In genomic region chr4:32569995-32570938, GRCm38 (mm10) we compare ENCODE assay signal across 8 mouse cellular contexts. TPM values are rescaled to one million over a fixed set of nuclear protein-coding genes. Genes with fewer than 3 reads are reported as not detected.
DNase-seq lines count a peak whose midpoint lies in the region; ATAC-seq and TF ChIP-seq lines count a peak whose summit lies in the region.

No protein-coding gene starts in this region.

- peak; percentile 15 for TF ChIP-seq CTCF in ES-Bruce4 (IDR thresholded peaks at IDR 0.05; ENCODE audit: low read depth, low read length)

- no peak for TF ChIP-seq POLR2A in ES-Bruce4 (IDR thresholded peaks at IDR 0.05; ENCODE audit: insufficient read depth, low read length)

- DNase-seq in frontal cortex, postnatal 10 days (ENCODE audit: low spot score in 2 of 2), result peak; percentile 33 to 43
- no peak for DNase-seq in frontal cortex, postnatal 14 days (ENCODE audit: low spot score in 2 of 2)
- DNase-seq in kidney, adult 9 months, result peak; percentile 47
- peak; percentile 27 for DNase-seq in lung, postnatal 14 days
- no peak for DNase-seq in spleen, adult 18-20 months

- no peak overlapping the region for H3K9ac ChIP-seq in ES-Bruce4 (ENCODE audit: low read depth, poor library complexity, severe bottlenecking)
- no peak overlapping the region for H3K9ac ChIP-seq in embryonic facial prominence, embryonic 12.5 days
- H3K9ac ChIP-seq in stomach, embryonic 14.5 days (replicated peaks; ENCODE audit: low read depth, low read length), result no peak overlapping the region

- WGBS in embryonic facial prominence, embryonic 12.5 days, result 59% methylated on average over 17 of the region's 17 CpGs
- 40% methylated on average over 17 of the region's 17 CpGs for WGBS in stomach, embryonic 14.5 days

- TF ChIP-seq EP300 in ES-Bruce4 (IDR thresholded peaks at IDR 0.05; ENCODE audit: insufficient read depth, low read depth, low read length), result no peak

- no peaks in the 10 kb centered on the region for H3K27me3 ChIP-seq in ES-Bruce4 (ENCODE audit: control insufficient read depth, insufficient read depth, low read length, poor library complexity, severe bottlenecking)
- no peaks in the 10 kb centered on the region for H3K27me3 ChIP-seq in embryonic facial prominence, embryonic 12.5 days
- H3K27me3 ChIP-seq in stomach, embryonic 14.5 days (ENCODE audit: control insufficient read depth, insufficient read depth, low read length), result no peaks in the 10 kb centered on the region

- no peak overlapping the region for H3K4me2 ChIP-seq in embryonic facial prominence, embryonic 12.5 days (replicated peaks)
- no peak overlapping the region for H3K4me2 ChIP-seq in stomach, embryonic 14.5 days (replicated peaks; ENCODE audit: low read depth, low read length)

- no peaks in the 10 kb centered on the region for H3K9me3 ChIP-seq in ES-Bruce4 (replicated peaks; ENCODE audit: control insufficient read depth, insufficient read depth, low read length, poor library complexity, severe bottlenecking)
- H3K9me3 ChIP-seq in embryonic facial prominence, embryonic 12.5 days, result no peaks in the 10 kb centered on the region
- H3K9me3 ChIP-seq in stomach, embryonic 14.5 days (ENCODE audit: control insufficient read depth, low read depth, low read length), result no peaks in the 10 kb centered on the region

- no peak overlapping the region for H3K27ac ChIP-seq in ES-Bruce4 (ENCODE audit: insufficient read depth, low read length)
- 0 out of 2 replicates have a peak overlapping the region, but pooled peaks have one; percentile 17 for H3K27ac ChIP-seq in embryonic facial prominence, embryonic 12.5 days
- no peak overlapping the region for H3K27ac ChIP-seq in stomach, embryonic 14.5 days (ENCODE audit: low read length)

- no peaks in the 10 kb centered on the region for H3K36me3 ChIP-seq in ES-Bruce4 (ENCODE audit: control insufficient read depth, insufficient read depth, low read length, poor library complexity, severe bottlenecking)
- no peaks in the 10 kb centered on the region for H3K36me3 ChIP-seq in embryonic facial prominence, embryonic 12.5 days
- no peaks in the 10 kb centered on the region for H3K36me3 ChIP-seq in stomach, embryonic 14.5 days (ENCODE audit: control insufficient read depth, insufficient read depth, low read length)

- no peak overlapping the region for H3K4me3 ChIP-seq in ES-Bruce4 (ENCODE audit: low read depth, low read length)
- H3K4me3 ChIP-seq in embryonic facial prominence, embryonic 12.5 days, result no peak overlapping the region
- no peak overlapping the region for H3K4me3 ChIP-seq in stomach, embryonic 14.5 days (ENCODE audit: low read depth, low read length)

- no peaks in the 10 kb centered on the region for H3K4me1 ChIP-seq in ES-Bruce4 (ENCODE audit: control insufficient read depth, insufficient read depth, low read length)
- peaks cover 23% of the 10 kb centered on the region for H3K4me1 ChIP-seq in embryonic facial prominence, embryonic 12.5 days
- H3K4me1 ChIP-seq in stomach, embryonic 14.5 days (ENCODE audit: control insufficient read depth, insufficient read depth, low read length), result peaks cover 16% of the 10 kb centered on the region; the same call in 1 of the 2 replicates

- no peak for ATAC-seq in embryonic facial prominence, embryonic 12.5 days (ENCODE audit: insufficient number of reproducible peaks, insufficient read depth, low FRiP score, low TSS enrichment)
- peak; percentile 53; the same call in 1 of the 2 replicates for ATAC-seq in stomach, embryonic 14.5 days (ENCODE audit: insufficient number of reproducible peaks, insufficient read depth, low FRiP score, low read depth)

RNA-seq across cellular contexts. Expression of gene Gja10, which starts 32.3 kb away (rescaled TPM):
- not detected in 2 replicates for polyA plus RNA-seq in ES-Bruce4 (2011; ENCODE audit: insufficient read depth, insufficient read length, low read depth, missing spikeins)
- 0.09 TPM in 1 of 2 replicates, not detected in the other for polyA plus RNA-seq in embryonic facial prominence, embryonic 12.5 days (2016; fragmentation: Nextera tagmentation; extraction: Ambion mirVana)
- polyA plus RNA-seq in stomach, embryonic 14.5 days (2014; fragmentation: Nextera tagmentation; extraction: Ambion mirVana), result not detected in 2 replicates

RNA-seq across cellular contexts. Expression of gene Casp8ap2, which starts 45.0 kb away (rescaled TPM):
- 46.3 and 55.6 TPM in 2 replicates for polyA plus RNA-seq in ES-Bruce4 (2011; ENCODE audit: insufficient read depth, insufficient read length, low read depth, missing spikeins)
- polyA plus RNA-seq in embryonic facial prominence, embryonic 12.5 days (2016; fragmentation: Nextera tagmentation; extraction: Ambion mirVana), result 60.4 and 70.1 TPM in 2 replicates
- 50.2 and 57.1 TPM in 2 replicates for polyA plus RNA-seq in stomach, embryonic 14.5 days (2014; fragmentation: Nextera tagmentation; extraction: Ambion mirVana)

Comparison
In these comparisons a context has a peak if more than half of its experiments do, and no peak if none do; other contexts are left out.
1. DNase-seq: peak in frontal cortex, postnatal 10 days (2 of 2), kidney, adult 9 months (single experiment) and lung, postnatal 14 days (single experiment); none in frontal cortex, postnatal 14 days (0 of 2) and spleen, adult 18-20 months (0 of 2).